Mouse (Mus musculus): ENCODE results near the gene Gmppa.
A peak's percentile ranks its signal among the peaks of the same experiment; 100 is the strongest.

Gene Gmppa

DNA sequence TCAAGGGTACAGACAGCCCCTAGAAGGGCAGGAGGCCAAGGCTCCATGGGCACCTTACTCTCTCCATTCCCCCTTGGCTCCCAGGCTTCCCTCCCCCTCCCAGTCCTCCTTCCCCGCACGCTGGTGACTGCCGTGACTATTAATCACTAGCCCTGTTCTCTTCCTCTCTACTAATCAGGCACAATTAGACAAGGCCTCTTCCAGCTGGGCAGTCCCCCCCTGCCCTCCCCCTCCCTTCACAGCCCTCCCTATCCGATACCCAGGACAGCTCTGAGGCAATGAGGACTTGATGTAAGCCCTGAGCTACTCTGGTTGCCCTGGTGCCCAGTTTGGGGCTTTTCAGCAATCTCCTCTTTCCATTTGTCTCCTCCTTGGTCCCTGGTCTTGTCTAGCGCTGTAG lies 20.2 kb downstream of the Gmppa start:
- no peaks in the 10 kb centered on the region for H3K36me3 ChIP-seq (ENCODE audit: insufficient read depth, low read length)
- peaks cover 89% of the 10 kb centered on the region for H3K27me3 ChIP-seq (ENCODE audit: insufficient read depth, low read length)
- no peaks in the 10 kb centered on the region; the same call in 1 of the 2 replicates for H3K9me3 ChIP-seq (ENCODE audit: low read length)
- no peak overlapping the region for H3K4me3 ChIP-seq (replicated peaks; ENCODE audit: low read length)
- TF ChIP-seq NANOG (IDR thresholded peaks at IDR 0.05; ENCODE audit: borderline replicate concordance, low read length), result no peak
- no peak for TF ChIP-seq POU5F1 (IDR thresholded peaks at IDR 0.05; ENCODE audit: borderline replicate concordance, low read length)
- no peak for TF ChIP-seq CTCF (conservative IDR thresholded peaks at IDR 0.05; ENCODE audit: low read length)
- peaks cover 35% of the 10 kb centered on the region for H3K4me1 ChIP-seq (replicated peaks; ENCODE audit: low read depth, low read length)

DNA sequence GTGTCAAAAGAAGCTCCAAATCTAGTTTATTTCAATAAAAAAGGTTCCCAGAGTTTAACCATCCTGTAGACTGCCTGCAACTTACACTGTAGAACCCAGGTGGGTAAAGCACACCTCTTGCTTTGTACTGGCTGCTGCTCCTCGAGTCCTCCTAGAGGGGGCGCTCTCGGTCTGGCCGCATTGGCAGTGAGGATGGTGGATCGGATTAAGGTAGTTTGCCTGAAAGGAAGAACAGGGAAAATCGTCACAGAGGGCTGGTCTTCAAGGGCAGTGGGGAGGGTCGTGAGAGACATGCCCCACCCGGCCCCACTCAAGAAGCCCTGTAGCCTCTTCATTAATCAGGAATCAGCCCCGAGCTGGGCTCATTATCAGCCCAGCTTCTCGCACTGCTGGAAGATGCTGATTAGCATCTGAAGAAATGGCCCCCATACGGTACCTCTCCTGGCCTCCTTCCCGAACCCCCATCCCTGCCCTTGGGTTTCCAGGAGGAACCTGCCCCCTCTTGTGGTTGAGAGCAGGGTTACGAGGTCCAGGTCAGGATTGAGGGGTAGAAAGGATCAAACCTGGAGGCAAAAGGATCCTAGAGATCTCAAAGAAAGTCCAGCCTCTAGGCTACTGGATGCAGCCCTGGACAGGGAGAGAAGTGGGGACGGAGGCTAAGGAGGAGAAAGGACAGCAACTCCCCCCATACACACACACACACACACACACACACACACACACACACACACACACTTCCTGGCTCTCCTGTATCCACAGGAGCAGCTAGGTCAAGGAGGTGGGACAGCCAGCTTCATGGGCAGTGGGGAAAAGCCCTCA lies 21.2 kb downstream of the Gmppa start:
- TF ChIP-seq POU5F1 (IDR thresholded peaks at IDR 0.05; ENCODE audit: borderline replicate concordance, low read length), result no peak
- no peak for TF ChIP-seq NANOG (IDR thresholded peaks at IDR 0.05; ENCODE audit: borderline replicate concordance, low read length)
- TF ChIP-seq CTCF (conservative IDR thresholded peaks at IDR 0.05; ENCODE audit: low read length), result peak; percentile 87
- H3K27me3 ChIP-seq (ENCODE audit: insufficient read depth, low read length), result peaks cover 81% of the 10 kb centered on the region
- peaks cover 31% of the 10 kb centered on the region for H3K4me1 ChIP-seq (replicated peaks; ENCODE audit: low read depth, low read length)
- no peak overlapping the region for H3K4me3 ChIP-seq (replicated peaks; ENCODE audit: low read length)
- no peaks in the 10 kb centered on the region for H3K36me3 ChIP-seq (ENCODE audit: insufficient read depth, low read length)
- H3K9me3 ChIP-seq (ENCODE audit: low read length), result peaks cover 4% of the 10 kb centered on the region

DNA sequence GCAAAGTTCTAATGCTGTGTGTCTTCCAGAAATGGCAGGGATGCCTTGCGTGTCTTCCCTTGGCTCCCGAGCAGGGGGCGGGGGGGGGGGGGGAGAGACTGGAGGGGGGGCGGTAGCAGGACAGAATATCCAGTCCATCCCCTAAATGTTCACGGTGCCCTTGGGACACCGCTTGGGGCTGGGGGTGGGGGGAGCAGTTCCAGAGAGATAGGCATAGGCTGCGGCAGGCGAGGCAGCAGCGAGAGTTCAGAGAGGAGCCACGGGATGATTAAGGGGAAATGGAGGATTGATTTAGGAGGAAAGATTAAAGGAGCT lies 21.9 kb downstream of the Gmppa start:
- Histone ChIP-seq H3K27me3 (ENCODE audit: insufficient read depth, low read length) (peaks cover 75% of the 10 kb centered on the region), H3K36me3 (ENCODE audit: insufficient read depth, low read length) (no peaks in the 10 kb centered on the region), H3K4me1 (replicated peaks; ENCODE audit: low read depth, low read length) (peaks cover 27% of the 10 kb centered on the region), H3K9me3 (ENCODE audit: low read length) (peaks cover 5% of the 10 kb centered on the region), H3K4me3 (replicated peaks; ENCODE audit: low read length) (no peak overlapping the region)
- TF ChIP-seq NANOG (IDR thresholded peaks at IDR 0.05; ENCODE audit: borderline replicate concordance, low read length), result no peak
- no peak for TF ChIP-seq CTCF (conservative IDR thresholded peaks at IDR 0.05; ENCODE audit: low read length)
- TF ChIP-seq POU5F1 (IDR thresholded peaks at IDR 0.05; ENCODE audit: borderline replicate concordance, low read length), result no peak

DNA sequence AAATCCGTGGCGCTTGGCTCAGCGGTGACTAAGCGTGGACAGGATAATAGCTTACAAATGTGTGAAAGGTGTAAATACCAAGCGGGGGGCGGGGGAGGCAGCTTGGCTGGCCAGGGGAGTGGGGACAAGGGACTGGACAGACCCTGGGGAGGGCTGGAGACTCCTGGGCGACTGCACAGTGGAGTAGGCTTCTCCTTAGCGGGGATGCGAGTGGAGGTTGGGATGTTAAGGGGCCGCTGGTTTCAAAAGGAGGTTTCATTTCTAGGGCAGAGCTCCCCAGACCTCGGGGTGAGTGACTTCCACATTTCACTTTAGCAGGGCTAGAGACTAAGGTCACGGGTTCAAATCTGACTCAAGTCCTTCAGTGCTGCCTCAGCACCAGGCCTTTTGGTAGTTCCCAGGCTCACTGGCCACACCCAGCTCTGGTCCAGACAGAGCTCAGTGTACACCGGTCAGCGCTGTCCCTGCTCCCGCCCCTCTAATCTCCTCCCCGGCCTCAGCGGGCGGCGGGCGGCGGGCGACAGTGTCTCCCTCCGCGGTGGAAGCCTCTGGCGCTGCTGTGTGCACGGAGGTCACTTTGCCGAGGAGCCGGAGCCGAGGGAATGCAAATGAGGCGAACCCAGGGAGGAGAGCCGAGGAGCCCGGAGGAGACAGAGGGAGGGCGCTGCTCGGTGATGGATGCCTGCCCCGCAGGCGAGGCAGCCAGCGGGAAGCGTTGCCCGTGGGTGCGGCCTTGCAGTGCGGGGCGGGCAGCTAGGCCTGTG lies 22.5 kb downstream of the Gmppa start:
- peak overlapping the region; percentile 65 for H3K4me3 ChIP-seq (replicated peaks; ENCODE audit: low read length)

GRCm38 (mm10) chr1:75458789-75459684 lies 23.3 kb downstream of the Gmppa start:
- Histone ChIP-seq H3K9me3 (ENCODE audit: low read length) (peaks cover 6% of the 10 kb centered on the region), H3K27me3 (ENCODE audit: insufficient read depth, low read length) (peaks cover 70% of the 10 kb centered on the region), H3K36me3 (ENCODE audit: insufficient read depth, low read length) (no peaks in the 10 kb centered on the region), H3K4me3 (replicated peaks; ENCODE audit: low read length) (peak overlapping the region; percentile 65), H3K4me1 (replicated peaks; ENCODE audit: low read depth, low read length) (peaks cover 23% of the 10 kb centered on the region)
- TF ChIP-seq NANOG (IDR thresholded peaks at IDR 0.05; ENCODE audit: borderline replicate concordance, low read length), result no peak
- no peak for TF ChIP-seq POU5F1 (IDR thresholded peaks at IDR 0.05; ENCODE audit: borderline replicate concordance, low read length)
- TF ChIP-seq CTCF (conservative IDR thresholded peaks at IDR 0.05; ENCODE audit: low read length), result no peak

More for the DNA sequence above, 22.5 kb downstream of the Gmppa start:
- Histone ChIP-seq H3K27me3 (ENCODE audit: insufficient read depth, low read length) (peaks cover 71% of the 10 kb centered on the region), H3K9me3 (ENCODE audit: low read length) (peaks cover 6% of the 10 kb centered on the region), H3K4me1 (replicated peaks; ENCODE audit: low read depth, low read length) (peaks cover 23% of the 10 kb centered on the region), H3K36me3 (ENCODE audit: insufficient read depth, low read length) (no peaks in the 10 kb centered on the region)
- TF ChIP-seq POU5F1 (IDR thresholded peaks at IDR 0.05; ENCODE audit: borderline replicate concordance, low read length), result no peak
- no peak for TF ChIP-seq CTCF (conservative IDR thresholded peaks at IDR 0.05; ENCODE audit: low read length)
- TF ChIP-seq NANOG (IDR thresholded peaks at IDR 0.05; ENCODE audit: borderline replicate concordance, low read length), result no peak

GRCm38 (mm10) chr1:75460297-75460696 lies 24.6 kb downstream of the Gmppa start:
- H3K4me1 ChIP-seq (replicated peaks; ENCODE audit: low read depth, low read length), result peaks cover 23% of the 10 kb centered on the region
- TF ChIP-seq NANOG (IDR thresholded peaks at IDR 0.05; ENCODE audit: borderline replicate concordance, low read length) (no peak), CTCF (conservative IDR thresholded peaks at IDR 0.05; ENCODE audit: low read length) (no peak), POU5F1 (IDR thresholded peaks at IDR 0.05; ENCODE audit: borderline replicate concordance, low read length) (no peak)
- H3K36me3 ChIP-seq (ENCODE audit: insufficient read depth, low read length), result no peaks in the 10 kb centered on the region
- peaks cover 6% of the 10 kb centered on the region for H3K9me3 ChIP-seq (ENCODE audit: low read length)
- H3K4me3 ChIP-seq (replicated peaks; ENCODE audit: low read length), result no peak overlapping the region
- H3K27me3 ChIP-seq (ENCODE audit: insufficient read depth, low read length), result peaks cover 71% of the 10 kb centered on the region

DNA sequence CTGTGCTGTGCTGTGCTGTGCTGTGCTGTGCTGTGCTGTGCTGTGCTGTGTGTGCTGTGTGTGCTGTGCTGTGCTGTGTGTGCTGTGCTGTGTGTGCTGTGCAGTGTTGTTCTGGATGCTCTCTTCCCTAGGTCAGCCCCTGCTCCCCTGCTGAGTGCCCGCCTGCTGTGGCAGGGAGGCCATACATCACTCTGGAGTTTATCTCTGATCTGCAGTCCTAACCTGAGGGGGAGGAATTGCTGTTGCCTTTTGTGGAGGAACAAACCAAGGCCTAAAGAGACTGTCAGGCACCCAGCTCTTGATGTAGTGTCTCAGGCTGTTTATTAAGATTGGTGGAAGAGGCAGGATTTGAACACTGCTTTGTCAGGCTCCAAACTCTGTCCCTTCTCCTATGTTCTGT lies 26.9 kb downstream of the Gmppa start:
- Histone ChIP-seq H3K27me3 (ENCODE audit: insufficient read depth, low read length) (peaks cover 70% of the 10 kb centered on the region), H3K4me3 (replicated peaks; ENCODE audit: low read length) (no peak overlapping the region), H3K4me1 (replicated peaks; ENCODE audit: low read depth, low read length) (peaks cover 19% of the 10 kb centered on the region), H3K9me3 (ENCODE audit: low read length) (peaks cover 6% of the 10 kb centered on the region), H3K36me3 (ENCODE audit: insufficient read depth, low read length) (no peaks in the 10 kb centered on the region)
- TF ChIP-seq NANOG (IDR thresholded peaks at IDR 0.05; ENCODE audit: borderline replicate concordance, low read length), result no peak
- no peak for TF ChIP-seq POU5F1 (IDR thresholded peaks at IDR 0.05; ENCODE audit: borderline replicate concordance, low read length)
- no peak for TF ChIP-seq CTCF (conservative IDR thresholded peaks at IDR 0.05; ENCODE audit: low read length)

Measured in E14TG2a.4 (cell line).